Mouse (Mus musculus) C2C12 (cell line): ENCODE measurements around the gene Ubr7.

Experiments
- CEBPB ChIP-seq: IDR thresholded peaks from one replicate; pipeline ENCODE4 v1.6.1; 2011; ENCODE audit warnings: low read depth, mild to moderate bottlenecking, control low read depth, moderate library complexity
- CTCF ChIP-seq: IDR thresholded peaks from one replicate; pipeline ENCODE4 v1.5.1; 2011; ENCODE audit not compliant: control insufficient read depth, insufficient read depth, insufficient read length
- FOSL1 ChIP-seq: IDR thresholded peaks from one replicate; pipeline ENCODE4 v1.8.0; 2011; ENCODE audit warnings: mild to moderate bottlenecking, low read length; ENCODE audit not compliant: poor library complexity, insufficient read depth, severe bottlenecking
- MAX ChIP-seq: IDR thresholded peaks from one replicate; pipeline ENCODE4 v1.6.1; 2011; ENCODE audit warnings: mild to moderate bottlenecking, control low read depth
- MYOD1 ChIP-seq: IDR thresholded peaks from one replicate; pipeline ENCODE4 v1.6.1; 2011; ENCODE audit warnings: low read depth; ENCODE audit not compliant: control insufficient read depth, insufficient read length
- MYOG ChIP-seq: IDR thresholded peaks from one replicate; pipeline ENCODE4 v1.6.1; 2011; ENCODE audit not compliant: control insufficient read depth, insufficient read length; ENCODE audit errors: extremely low read depth
- USF1 ChIP-seq: IDR thresholded peaks from one replicate; pipeline ENCODE4 v1.6.1; 2011; ENCODE audit warnings: low read depth, mild to moderate bottlenecking, control low read depth, moderate library complexity

DNA sequence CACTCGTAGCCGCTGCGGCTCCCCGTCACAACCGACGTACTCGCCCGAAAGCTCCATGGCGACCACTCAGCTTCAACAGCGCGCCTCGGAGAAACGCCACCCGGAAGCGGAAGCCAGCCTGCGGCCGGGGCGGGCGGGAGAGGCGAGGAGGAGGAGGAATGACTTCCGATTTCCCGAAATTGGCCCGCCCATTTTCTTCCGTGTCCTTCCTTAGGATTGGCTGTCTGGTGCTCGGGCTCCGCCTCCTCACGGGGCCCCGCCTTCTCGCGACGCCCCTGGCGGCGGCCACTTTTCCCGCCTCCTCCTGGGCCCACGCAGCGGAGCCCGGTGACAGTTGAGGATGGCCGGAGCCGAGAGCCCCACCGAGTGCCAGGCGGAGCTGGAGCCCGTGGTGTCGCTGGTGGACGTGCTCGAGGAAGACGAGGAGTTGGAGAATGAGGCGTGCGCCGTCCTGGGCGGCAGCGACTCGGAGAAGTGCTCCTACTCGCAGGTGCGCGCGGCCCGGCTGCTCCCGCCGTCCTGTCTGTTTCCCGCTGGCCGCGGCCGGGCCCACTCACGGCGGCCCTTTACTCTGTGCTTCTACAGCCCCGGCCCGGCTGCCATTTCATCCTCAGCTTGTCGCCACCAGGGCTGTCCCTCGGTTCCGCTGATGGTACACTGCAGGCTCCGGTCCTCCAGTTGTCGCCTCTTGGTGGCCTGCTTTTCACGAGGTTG is at the start of gene Ubr7, which contains the start of the genes Gm28051 and Gon7:
- TF ChIP-seq CTCF (no peak), MAX (peak; percentile 50), USF1 (no peak), MYOD1 (no peak), FOSL1 (no peak), MYOG (no peak), CEBPB (no peak)
